Mouse (Mus musculus): ENCODE results near the gene Trim24. TPM values are rescaled to one million over a fixed set of nuclear protein-coding genes. Genes with fewer than 3 reads are reported as not detected.
"Not testable (repeated sequence)": the region's sequence is repeated elsewhere in the genome, so short reads cannot be mapped to it uniquely, and the experiment has no call there.

Trim24 gene
- polyA plus RNA-seq, 1 experiment from 2014 or later, result 8.9 TPM

DNA sequence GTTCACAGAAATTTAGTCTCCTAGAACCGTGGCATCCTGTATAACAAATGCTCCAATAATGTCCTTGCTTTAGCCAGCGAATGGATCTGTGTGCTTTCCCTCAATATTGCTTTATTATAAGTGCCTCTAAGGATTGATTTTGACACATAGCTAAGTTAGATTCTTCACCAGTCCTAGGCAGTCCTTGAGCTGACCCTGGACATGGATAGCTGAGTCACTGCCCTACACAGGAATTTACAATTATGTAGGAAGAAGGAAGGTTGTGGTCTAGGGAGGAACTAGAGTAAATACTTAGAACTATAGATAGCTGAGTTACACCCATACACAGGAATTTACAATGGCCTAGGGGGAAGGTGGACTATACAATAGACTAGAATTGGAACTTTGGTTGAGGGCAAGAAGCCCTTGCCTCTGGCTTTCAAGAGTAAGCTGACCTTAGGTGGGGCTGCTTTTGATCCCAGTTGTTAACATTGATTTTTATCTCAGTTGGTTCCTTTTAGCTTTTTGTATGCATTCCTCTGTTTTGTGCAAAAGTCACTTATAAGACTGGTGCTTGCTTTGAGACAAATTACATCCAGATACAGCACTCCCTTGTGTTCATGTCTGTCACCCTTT is 33.6 kb upstream of the Trim24 start:
- WGBS, result 66% methylated on average over 2 of the region's 2 CpGs
- not testable (repeated sequence) for H3K4me1 ChIP-seq (ENCODE audit: control insufficient read depth, insufficient read depth, low read length); H3K9me3 ChIP-seq (replicated peaks; ENCODE audit: control insufficient read depth, low read length); H3K36me3 ChIP-seq (ENCODE audit: control insufficient read depth, insufficient read depth, low read length); H3K27me3 ChIP-seq (ENCODE audit: control insufficient read depth, insufficient read depth, low read length); H3K4me3 ChIP-seq (replicated peaks; ENCODE audit: low read length); H3K4me2 ChIP-seq (ENCODE audit: low read depth, low read length); ATAC-seq (ENCODE audit: insufficient read depth, low FRiP score); H3K9ac ChIP-seq (ENCODE audit: low read length); H3K27ac ChIP-seq (ENCODE audit: low read length)

DNA sequence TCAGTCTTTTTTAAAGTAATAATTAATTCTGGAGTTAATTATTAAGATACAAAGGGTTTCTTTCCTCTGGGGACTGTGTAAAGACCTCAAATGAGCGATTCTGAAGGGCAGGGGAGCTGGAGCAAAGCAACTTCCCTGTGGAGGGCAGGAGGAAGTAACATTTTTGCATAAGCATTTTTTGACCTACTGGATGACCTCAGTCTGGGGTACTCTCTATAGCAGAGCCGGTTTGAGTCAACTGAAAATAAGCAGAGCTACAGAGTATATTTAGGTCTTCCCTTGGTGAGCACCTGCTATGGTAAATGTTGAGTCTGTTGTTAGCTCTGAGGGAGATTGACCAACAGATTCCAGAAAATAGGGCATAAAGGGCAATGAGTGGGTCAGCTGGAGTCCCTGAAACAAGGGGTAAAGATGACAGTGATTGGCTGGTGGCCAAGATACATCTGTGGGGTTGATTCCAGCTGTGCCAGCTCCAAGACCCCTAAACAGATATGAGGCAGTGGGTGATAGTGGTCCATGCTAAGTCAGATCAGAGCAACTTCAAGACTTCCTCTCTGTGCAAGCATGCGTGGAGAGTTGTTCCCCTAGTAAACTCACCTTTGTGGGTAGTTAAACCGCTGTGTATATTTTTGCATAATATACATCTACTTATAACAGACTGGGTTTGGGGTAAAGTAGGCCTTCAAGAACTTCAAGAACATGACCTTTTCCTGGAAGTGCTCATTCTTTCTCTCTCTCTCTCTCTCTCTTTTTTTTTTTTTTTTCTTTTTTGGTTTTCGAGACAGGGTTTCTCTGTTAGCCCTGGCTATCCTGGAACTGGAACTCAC is 27.6 kb upstream of the Trim24 start:
- H3K27me3 ChIP-seq (ENCODE audit: control insufficient read depth, insufficient read depth, low read length), result no peaks in the 10 kb centered on the region
- H3K4me2 ChIP-seq (ENCODE audit: low read depth, low read length), result no peak overlapping the region
- H3K36me3 ChIP-seq (ENCODE audit: control insufficient read depth, insufficient read depth, low read length), result no peaks in the 10 kb centered on the region
- ATAC-seq (ENCODE audit: insufficient read depth, low FRiP score), result no peak
- no peak overlapping the region for H3K9ac ChIP-seq (ENCODE audit: low read length)
- H3K27ac ChIP-seq (ENCODE audit: low read length), result no peak overlapping the region
- H3K9me3 ChIP-seq (replicated peaks; ENCODE audit: control insufficient read depth, low read length), result no peaks in the 10 kb centered on the region
- WGBS, result 77% methylated on average over 5 of the region's 5 CpGs
- H3K4me1 ChIP-seq (ENCODE audit: control insufficient read depth, insufficient read depth, low read length), result no peaks in the 10 kb centered on the region
- no peak overlapping the region for H3K4me3 ChIP-seq (replicated peaks; ENCODE audit: low read length)

GRCm38 (mm10) chr6:37843647-37844273 is 26.9 kb upstream of the Trim24 start:
- Histone ChIP-seq H3K27ac (ENCODE audit: low read length) (no peak overlapping the region), H3K4me2 (ENCODE audit: low read depth, low read length) (no peak overlapping the region), H3K36me3 (ENCODE audit: control insufficient read depth, insufficient read depth, low read length) (no peaks in the 10 kb centered on the region), H3K9me3 (replicated peaks; ENCODE audit: control insufficient read depth, low read length) (peaks cover 5% of the 10 kb centered on the region; the same call in 1 of the 2 replicates), H3K4me1 (ENCODE audit: control insufficient read depth, insufficient read depth, low read length) (no peaks in the 10 kb centered on the region), H3K9ac (ENCODE audit: low read length) (no peak overlapping the region), H3K4me3 (replicated peaks; ENCODE audit: low read length) (no peak overlapping the region), H3K27me3 (ENCODE audit: control insufficient read depth, insufficient read depth, low read length) (no peaks in the 10 kb centered on the region)
- ATAC-seq (ENCODE audit: insufficient read depth, low FRiP score), result no peak
- 89% methylated on average over 8 of the region's 8 CpGs for WGBS

DNA sequence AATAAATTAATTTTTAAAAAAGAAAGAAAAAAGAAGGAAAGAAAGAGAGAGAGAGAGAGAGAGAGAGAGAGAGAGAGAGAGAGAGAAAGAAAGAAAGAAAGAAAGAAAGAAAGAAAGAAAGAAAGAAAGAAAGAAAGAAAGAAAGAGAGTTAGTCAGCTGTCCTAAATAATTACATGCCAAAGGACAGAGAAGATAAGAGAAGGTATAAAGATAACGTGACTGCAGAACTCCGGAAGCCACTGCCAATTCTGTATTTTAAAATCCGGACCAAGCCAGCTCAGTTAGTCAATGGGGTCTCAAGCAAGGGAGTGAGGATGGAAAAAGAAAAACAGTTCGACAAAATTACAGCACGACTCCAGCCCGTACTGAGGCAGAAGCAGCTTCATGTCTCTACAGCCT is 25.7 kb upstream of the Trim24 start:
- WGBS, result 62% methylated on average over 6 of the region's 6 CpGs
- H3K4me1 ChIP-seq (ENCODE audit: control insufficient read depth, insufficient read depth, low read length); H3K9me3 ChIP-seq (replicated peaks; ENCODE audit: control insufficient read depth, low read length); ATAC-seq (ENCODE audit: insufficient read depth, low FRiP score); H3K9ac ChIP-seq (ENCODE audit: low read length); H3K4me2 ChIP-seq (ENCODE audit: low read depth, low read length); H3K4me3 ChIP-seq (replicated peaks; ENCODE audit: low read length); H3K27ac ChIP-seq (ENCODE audit: low read length); H3K27me3 ChIP-seq (ENCODE audit: control insufficient read depth, insufficient read depth, low read length); H3K36me3 ChIP-seq (ENCODE audit: control insufficient read depth, insufficient read depth, low read length): not testable (repeated sequence)

DNA sequence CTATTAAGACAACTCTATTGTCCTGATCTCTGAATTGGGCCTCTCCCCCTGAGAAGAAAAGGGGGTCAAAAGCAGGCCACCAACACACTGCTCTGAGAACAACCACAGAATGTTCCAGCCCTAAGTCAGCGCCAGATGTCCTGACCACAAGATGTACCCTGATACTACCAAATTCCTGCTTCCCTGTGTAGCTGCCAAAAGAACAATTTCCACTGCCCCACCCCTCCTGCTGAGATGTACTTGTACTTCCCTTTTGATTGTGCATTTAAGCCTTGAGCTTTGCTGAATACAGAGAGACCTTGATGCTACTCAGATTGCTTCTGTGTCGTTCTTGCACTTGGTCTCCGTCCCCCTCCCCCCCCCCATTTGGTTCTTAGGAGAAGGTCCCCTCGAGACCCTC is 23.1 kb upstream of the Trim24 start:
- H3K9me3 ChIP-seq (replicated peaks; ENCODE audit: control insufficient read depth, low read length); H3K4me3 ChIP-seq (replicated peaks; ENCODE audit: low read length); H3K4me1 ChIP-seq (ENCODE audit: control insufficient read depth, insufficient read depth, low read length); H3K27ac ChIP-seq (ENCODE audit: low read length); H3K36me3 ChIP-seq (ENCODE audit: control insufficient read depth, insufficient read depth, low read length); H3K9ac ChIP-seq (ENCODE audit: low read length); ATAC-seq (ENCODE audit: insufficient read depth, low FRiP score); H3K4me2 ChIP-seq (ENCODE audit: low read depth, low read length); H3K27me3 ChIP-seq (ENCODE audit: control insufficient read depth, insufficient read depth, low read length): not testable (repeated sequence)
- 89% methylated on average over 4 of the region's 4 CpGs for WGBS

GRCm38 (mm10) chr6:37851352-37851751 is 19.3 kb upstream of the Trim24 start:
- Histone ChIP-seq H3K4me2 (ENCODE audit: low read depth, low read length) (no peak overlapping the region), H3K36me3 (ENCODE audit: control insufficient read depth, insufficient read depth, low read length) (no peaks in the 10 kb centered on the region), H3K9ac (ENCODE audit: low read length) (no peak overlapping the region), H3K27ac (ENCODE audit: low read length) (no peak overlapping the region), H3K9me3 (replicated peaks; ENCODE audit: control insufficient read depth, low read length) (peaks cover 6% of the 10 kb centered on the region; the same call in 1 of the 2 replicates), H3K27me3 (ENCODE audit: control insufficient read depth, insufficient read depth, low read length) (no peaks in the 10 kb centered on the region), H3K4me1 (ENCODE audit: control insufficient read depth, insufficient read depth, low read length) (no peaks in the 10 kb centered on the region), H3K4me3 (replicated peaks; ENCODE audit: low read length) (no peak overlapping the region)
- WGBS, result 92% methylated on average over 2 of the region's 2 CpGs
- no peak for ATAC-seq (ENCODE audit: insufficient read depth, low FRiP score)

DNA sequence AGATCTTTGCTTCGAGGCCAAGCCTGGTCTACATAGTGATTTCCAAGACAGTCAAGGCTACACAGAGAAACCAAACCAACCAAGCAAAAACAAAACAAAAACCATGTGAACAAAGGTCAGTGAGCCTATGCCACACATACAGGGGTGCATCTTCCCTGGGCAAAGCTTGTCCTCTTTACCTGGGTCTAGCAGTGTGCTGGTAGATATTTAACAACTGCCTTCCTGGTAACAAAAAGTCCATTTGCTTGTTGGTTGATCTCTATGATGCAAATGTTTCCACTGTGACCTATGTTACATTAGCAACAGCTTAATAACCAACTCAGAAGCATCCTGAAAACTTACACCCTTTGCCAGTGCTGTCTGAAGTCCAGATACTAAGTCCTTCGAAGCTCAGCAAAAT is 17.3 kb upstream of the Trim24 start:
- WGBS, result 88% methylated on average over 2 of the region's 2 CpGs
- Histone ChIP-seq H3K9ac (ENCODE audit: low read length) (no peak overlapping the region), H3K27ac (ENCODE audit: low read length) (no peak overlapping the region), H3K4me2 (ENCODE audit: low read depth, low read length) (no peak overlapping the region), H3K36me3 (ENCODE audit: control insufficient read depth, insufficient read depth, low read length) (no peaks in the 10 kb centered on the region), H3K4me3 (replicated peaks; ENCODE audit: low read length) (no peak overlapping the region), H3K27me3 (ENCODE audit: control insufficient read depth, insufficient read depth, low read length) (no peaks in the 10 kb centered on the region), H3K4me1 (ENCODE audit: control insufficient read depth, insufficient read depth, low read length) (no peaks in the 10 kb centered on the region), H3K9me3 (replicated peaks; ENCODE audit: control insufficient read depth, low read length) (peaks cover 5% of the 10 kb centered on the region; the same call in 1 of the 2 replicates)
- ATAC-seq (ENCODE audit: insufficient read depth, low FRiP score), result no peak

GRCm38 (mm10) chr6:37855384-37855783 is 15.2 kb upstream of the Trim24 start:
- Histone ChIP-seq H3K4me1 (ENCODE audit: control insufficient read depth, insufficient read depth, low read length) (no peaks in the 10 kb centered on the region), H3K27me3 (ENCODE audit: control insufficient read depth, insufficient read depth, low read length) (no peaks in the 10 kb centered on the region), H3K27ac (ENCODE audit: low read length) (no peak overlapping the region), H3K9ac (ENCODE audit: low read length) (no peak overlapping the region), H3K4me2 (ENCODE audit: low read depth, low read length) (no peak overlapping the region), H3K36me3 (ENCODE audit: control insufficient read depth, insufficient read depth, low read length) (no peaks in the 10 kb centered on the region), H3K9me3 (replicated peaks; ENCODE audit: control insufficient read depth, low read length) (no peaks in the 10 kb centered on the region), H3K4me3 (replicated peaks; ENCODE audit: low read length) (no peak overlapping the region)
- ATAC-seq (ENCODE audit: insufficient read depth, low FRiP score), result no peak
- WGBS, result 63% methylated on average over 2 of the region's 2 CpGs

DNA sequence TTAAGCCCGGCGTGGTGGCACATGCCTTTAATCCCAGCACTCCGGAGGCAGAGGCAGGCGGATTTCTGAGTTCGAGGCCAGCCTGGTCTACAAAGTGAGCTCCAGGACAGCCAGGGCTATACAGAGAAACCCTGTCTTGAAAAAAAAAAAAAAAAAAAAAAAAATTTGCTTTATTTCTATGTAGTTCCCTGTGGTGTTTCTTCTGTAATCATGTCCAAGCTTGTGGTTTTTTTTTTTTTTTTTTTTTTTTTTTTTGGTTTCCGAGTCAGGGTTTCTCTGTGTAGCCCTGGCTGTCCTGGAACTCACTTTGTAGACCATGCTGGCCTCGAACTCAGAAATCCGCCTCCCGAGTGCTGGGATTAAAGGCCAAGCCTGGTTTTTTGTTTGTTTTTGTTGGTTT is 14.3 kb upstream of the Trim24 start:
- not testable (repeated sequence) for H3K27ac ChIP-seq (ENCODE audit: low read length); H3K27me3 ChIP-seq (ENCODE audit: control insufficient read depth, insufficient read depth, low read length); H3K36me3 ChIP-seq (ENCODE audit: control insufficient read depth, insufficient read depth, low read length); H3K4me1 ChIP-seq (ENCODE audit: control insufficient read depth, insufficient read depth, low read length); H3K9me3 ChIP-seq (replicated peaks; ENCODE audit: control insufficient read depth, low read length); H3K4me2 ChIP-seq (ENCODE audit: low read depth, low read length); ATAC-seq (ENCODE audit: insufficient read depth, low FRiP score); H3K4me3 ChIP-seq (replicated peaks; ENCODE audit: low read length); H3K9ac ChIP-seq (ENCODE audit: low read length)
- WGBS, result 93% methylated on average over 9 of the region's 9 CpGs
